Mouse (Mus musculus): ENCODE data around the gene Cntrl. TPM values are rescaled to one million over a fixed set of nuclear protein-coding genes. Genes with fewer than 3 reads are reported as not detected.

Gene Cntrl
- polyA plus RNA-seq, 1 experiment from 2014 or later: 22.5 TPM

DNA sequence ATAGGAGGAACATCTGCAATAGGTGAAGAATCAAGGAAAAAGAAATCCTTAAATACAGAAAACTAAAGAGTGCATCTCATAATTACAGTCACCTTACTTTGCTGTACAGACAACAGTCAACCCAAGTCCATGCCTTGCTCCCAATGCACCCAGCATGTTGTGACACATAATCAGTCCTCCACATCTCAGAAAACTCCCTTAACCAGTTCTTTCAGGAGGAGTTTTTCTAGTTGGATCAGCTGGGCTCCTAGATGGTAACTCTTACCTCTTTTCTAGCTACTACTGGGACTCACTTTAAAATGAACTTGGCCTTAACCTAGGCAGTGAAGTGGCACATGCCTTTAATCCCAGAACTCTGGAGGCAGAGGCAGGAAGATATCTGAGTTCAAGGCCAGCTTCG, 84.7 kb downstream of the Cntrl start:
- Histone ChIP-seq H3K36me3 (ENCODE audit: control insufficient read depth, insufficient read depth, low read length) (peaks cover 35% of the 10 kb centered on the region), H3K4me3 (ENCODE audit: control insufficient read depth in 1 of 2, insufficient read depth in 1 of 2, low read depth in 1 of 2, low read length in 2 of 2) (no peak overlapping the region), H3K4me2 (ENCODE audit: low read length) (no peak overlapping the region), H3K27me3 (ENCODE audit: control insufficient read depth, insufficient read depth, low read length) (no peaks in the 10 kb centered on the region), H3K9me3 (ENCODE audit: control insufficient read depth, low read length) (no peaks in the 10 kb centered on the region), H3K4me1 (ENCODE audit: control insufficient read depth in 2 of 2, insufficient read depth in 2 of 2, low read length in 2 of 2) (peaks cover 0 to 22% of the 10 kb centered on the region in 2 experiments; a peak in 3 of 4 replicates), H3K9ac (ENCODE audit: low read length) (no peak overlapping the region), H3K27ac (replicated peaks in 1 of 2; ENCODE audit: control insufficient read depth in 1 of 2, insufficient read depth in 1 of 2, low read depth in 2 of 2, low read length in 2 of 2) (no peak overlapping the region)
- WGBS: 67% methylated on average over 1 of the region's 1 CpGs
- ATAC-seq (ENCODE audit: insufficient number of reproducible peaks, insufficient read depth, low FRiP score, low read depth): no peak

DNA sequence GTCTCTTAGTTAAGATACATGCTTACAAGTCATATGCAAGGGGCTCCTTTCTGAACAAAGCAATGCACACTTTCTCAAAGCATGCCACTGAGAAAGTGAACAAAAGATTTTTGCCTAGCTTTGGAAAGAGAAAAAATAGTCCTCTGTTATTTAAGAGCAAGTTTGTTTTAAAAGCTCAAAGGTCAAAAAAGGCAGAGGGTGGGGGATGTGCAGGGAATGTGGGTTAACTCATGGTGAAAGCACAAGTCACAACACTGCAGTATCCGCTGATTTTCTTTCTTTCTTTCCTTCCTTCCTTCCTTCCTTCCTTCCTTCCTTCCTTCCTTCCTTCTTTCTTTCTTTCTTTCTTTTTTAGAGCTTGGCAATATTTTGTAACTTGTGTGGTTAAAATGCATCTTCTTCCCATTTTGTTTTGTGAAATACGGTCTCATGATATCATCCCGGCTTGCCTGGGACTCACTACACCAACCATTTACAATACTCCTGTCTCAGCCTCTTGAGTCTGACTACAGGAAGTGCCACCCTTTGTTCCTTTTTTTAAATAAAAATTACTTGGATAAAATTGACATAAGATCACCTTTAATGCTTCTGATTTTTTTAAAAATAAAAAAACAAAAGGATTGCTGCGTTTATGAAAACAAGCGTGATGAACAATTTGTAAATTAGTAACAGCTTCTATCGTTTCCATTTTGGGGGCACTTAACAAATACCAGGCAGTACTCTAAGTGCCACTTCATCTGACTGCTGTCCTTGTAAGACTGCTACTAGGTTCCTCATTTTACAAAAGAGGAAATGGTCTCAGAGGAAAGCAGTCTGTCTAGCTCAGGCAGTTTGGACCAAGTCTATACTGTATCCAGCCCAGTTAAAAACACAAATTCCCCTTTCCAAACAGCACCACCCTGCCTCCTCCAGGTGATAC, 86.6 kb downstream of the Cntrl start:
- Histone ChIP-seq H3K4me2 (ENCODE audit: low read length) (peak overlapping the region; percentile 7; the same call in 1 of the 2 replicates), H3K36me3 (ENCODE audit: control insufficient read depth, insufficient read depth, low read length) (peaks cover 17% of the 10 kb centered on the region), H3K9ac (ENCODE audit: low read length) (no peak overlapping the region), H3K4me3 (ENCODE audit: control insufficient read depth in 1 of 2, insufficient read depth in 1 of 2, low read depth in 1 of 2, low read length in 2 of 2) (no peak overlapping the region), H3K9me3 (ENCODE audit: control insufficient read depth, low read length) (no peaks in the 10 kb centered on the region), H3K27me3 (ENCODE audit: control insufficient read depth, insufficient read depth, low read length) (no peaks in the 10 kb centered on the region), H3K4me1 (ENCODE audit: control insufficient read depth in 2 of 2, insufficient read depth in 2 of 2, low read length in 2 of 2) (peaks cover 0 to 29% of the 10 kb centered on the region in 2 experiments; a peak in 3 of 4 replicates), H3K27ac (replicated peaks in 1 of 2; ENCODE audit: control insufficient read depth in 1 of 2, insufficient read depth in 1 of 2, low read depth in 2 of 2, low read length in 2 of 2) (peak overlapping the region in 1 of 2 experiments; percentile 39; a peak in 1 of 4 replicates)
- ATAC-seq (ENCODE audit: insufficient number of reproducible peaks, insufficient read depth, low FRiP score, low read depth): no peak
- WGBS: 61% methylated on average over 6 of the region's 6 CpGs

DNA sequence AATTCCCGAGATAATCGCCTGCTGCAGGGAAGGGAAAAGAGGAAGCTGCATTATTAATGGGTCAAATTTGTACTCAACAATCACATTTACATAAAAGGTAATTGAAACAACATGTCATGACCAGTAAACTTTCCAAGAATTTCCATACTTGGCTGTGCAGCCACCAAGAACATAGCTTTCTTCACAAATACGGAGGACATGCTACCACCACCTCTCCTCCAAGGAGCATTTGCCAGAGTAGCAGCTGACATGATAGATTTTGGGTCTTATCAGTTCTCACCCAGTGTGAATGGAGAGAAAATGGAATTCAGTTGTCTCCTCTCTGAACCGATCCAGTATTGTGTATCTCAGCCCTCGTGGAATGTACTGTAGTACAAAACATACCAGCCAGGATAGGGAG, 90.2 kb downstream of the Cntrl start:
- no peak for ATAC-seq (ENCODE audit: insufficient number of reproducible peaks, insufficient read depth, low FRiP score, low read depth)
- H3K4me3 ChIP-seq (ENCODE audit: control insufficient read depth in 1 of 2, insufficient read depth in 1 of 2, low read depth in 1 of 2, low read length in 2 of 2): peak overlapping the region; percentile 88 to 100
- H3K27ac ChIP-seq (replicated peaks in 1 of 2; ENCODE audit: control insufficient read depth in 1 of 2, insufficient read depth in 1 of 2, low read depth in 2 of 2, low read length in 2 of 2): peak overlapping the region; percentile 93 to 99

DNA sequence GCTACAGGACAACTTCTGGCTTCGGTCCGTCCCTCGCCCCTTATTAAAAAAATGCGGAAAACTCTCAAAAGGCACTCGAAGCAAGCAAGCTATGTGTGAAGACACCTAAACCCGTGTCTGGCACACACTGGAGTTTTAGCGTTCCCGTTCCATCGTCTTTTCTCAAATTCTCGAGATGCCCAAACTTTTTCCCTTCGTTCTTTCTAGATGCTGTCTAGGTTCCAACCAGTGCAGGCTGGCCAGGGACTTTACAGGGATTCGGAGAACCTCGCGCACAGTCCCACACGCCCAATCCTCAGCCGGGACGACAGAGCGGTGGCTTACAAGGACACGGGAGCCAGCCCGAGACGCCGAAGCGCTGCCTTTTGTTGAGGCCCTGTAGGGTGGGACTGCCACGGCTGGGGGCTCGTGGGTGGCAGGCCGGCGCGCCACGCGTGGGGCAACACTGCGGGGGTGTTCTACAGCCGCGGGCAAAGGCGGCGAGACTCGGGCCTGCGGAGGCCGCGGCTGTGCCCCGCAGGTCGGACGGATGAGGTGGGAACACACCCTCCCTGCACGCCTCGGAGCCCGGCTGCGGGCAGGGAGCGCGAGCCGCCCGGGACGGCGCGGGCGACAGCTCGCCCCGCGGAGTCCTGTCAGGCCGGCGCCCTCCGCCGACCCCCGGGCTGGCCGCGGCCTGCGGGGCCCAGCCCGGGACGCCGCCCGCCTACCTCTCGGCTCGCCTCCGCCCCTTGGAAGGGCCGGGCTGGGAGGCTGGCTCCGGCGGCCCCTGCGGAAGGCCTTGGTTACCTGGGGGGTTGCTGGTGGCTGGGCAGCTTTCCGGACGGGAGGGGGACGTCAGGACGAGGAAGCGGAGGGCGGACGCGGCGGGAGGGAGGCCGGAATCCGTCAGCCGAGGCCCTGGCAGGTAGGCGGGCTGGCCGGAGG, 90.9 kb downstream of the Cntrl start:
- H3K4me1 ChIP-seq (ENCODE audit: control insufficient read depth in 2 of 2, insufficient read depth in 2 of 2, low read length in 2 of 2): peaks cover 0 to 29% of the 10 kb centered on the region in 2 experiments; a peak in 3 of 4 replicates
- H3K36me3 ChIP-seq (ENCODE audit: control insufficient read depth, insufficient read depth, low read length): 0 out of 2 replicates have a peak, but pooled peaks cover 6% of the 10 kb centered on the region
- under 1% methylated on average over 87 of the region's 90 CpGs for WGBS
- no peaks in the 10 kb centered on the region for H3K9me3 ChIP-seq (ENCODE audit: control insufficient read depth, low read length)
- H3K4me2 ChIP-seq (ENCODE audit: low read length): peak overlapping the region; percentile 85
- peak; percentile 77 for ATAC-seq (ENCODE audit: insufficient number of reproducible peaks, insufficient read depth, low FRiP score, low read depth)
- no peaks in the 10 kb centered on the region for H3K27me3 ChIP-seq (ENCODE audit: control insufficient read depth, insufficient read depth, low read length)
- H3K9ac ChIP-seq (ENCODE audit: low read length): peak overlapping the region; percentile 100
- peak overlapping the region; percentile 93 to 99 for H3K27ac ChIP-seq (replicated peaks in 1 of 2; ENCODE audit: control insufficient read depth in 1 of 2, insufficient read depth in 1 of 2, low read depth in 2 of 2, low read length in 2 of 2)
- H3K4me3 ChIP-seq (ENCODE audit: control insufficient read depth in 1 of 2, insufficient read depth in 1 of 2, low read depth in 1 of 2, low read length in 2 of 2): peak overlapping the region; percentile 88 to 100

More for the DNA sequence above, 90.2 kb downstream of the Cntrl start:
- Histone ChIP-seq H3K4me2 (ENCODE audit: low read length) (peak overlapping the region; percentile 85), H3K9me3 (ENCODE audit: control insufficient read depth, low read length) (no peaks in the 10 kb centered on the region), H3K4me1 (ENCODE audit: control insufficient read depth in 2 of 2, insufficient read depth in 2 of 2, low read length in 2 of 2) (peaks cover 0 to 29% of the 10 kb centered on the region in 2 experiments; a peak in 3 of 4 replicates), H3K9ac (ENCODE audit: low read length) (peak overlapping the region; percentile 100), H3K27me3 (ENCODE audit: control insufficient read depth, insufficient read depth, low read length) (no peaks in the 10 kb centered on the region), H3K36me3 (ENCODE audit: control insufficient read depth, insufficient read depth, low read length) (0 out of 2 replicates have a peak, but pooled peaks cover 6% of the 10 kb centered on the region)
- 3% methylated on average over 5 of the region's 5 CpGs for WGBS

- Histone ChIP-seq H3K9me3 (ENCODE audit: control insufficient read depth, low read length) (no peaks in the 10 kb centered on the region), H3K27me3 (ENCODE audit: control insufficient read depth, insufficient read depth, low read length) (no peaks in the 10 kb centered on the region), H3K36me3 (ENCODE audit: control insufficient read depth, insufficient read depth, low read length) (0 out of 2 replicates have a peak, but pooled peaks cover 6% of the 10 kb centered on the region), H3K4me2 (ENCODE audit: low read length) (peak within 1 kb of the TSS; percentile 85), H3K4me3 (ENCODE audit: control insufficient read depth in 1 of 2, insufficient read depth in 1 of 2, low read depth in 1 of 2, low read length in 2 of 2) (peak within 1 kb of the TSS; percentile 88 to 100), H3K27ac (replicated peaks in 1 of 2; ENCODE audit: control insufficient read depth in 1 of 2, insufficient read depth in 1 of 2, low read depth in 2 of 2, low read length in 2 of 2) (peak within 1 kb of the TSS; percentile 93 to 99), H3K9ac (ENCODE audit: low read length) (peak within 1 kb of the TSS; percentile 100), H3K4me1 (ENCODE audit: control insufficient read depth in 2 of 2, insufficient read depth in 2 of 2, low read length in 2 of 2) (peaks cover 0 to 24% of the 10 kb centered on the region in 2 experiments; a peak in 3 of 4 replicates)
- peak; percentile 98 for ATAC-seq (ENCODE audit: insufficient number of reproducible peaks, insufficient read depth, low FRiP score, low read depth)
- under 1% methylated on average over 39 of the region's 47 CpGs for WGBS
These were observed 91.8 kb downstream of the Cntrl start, which contains the start of gene Rab14 for GRCm38 (mm10) chr2:35200898-35201668. Gene Rab14, minus strand, starts transcription at chr2:35201120.

DNA sequence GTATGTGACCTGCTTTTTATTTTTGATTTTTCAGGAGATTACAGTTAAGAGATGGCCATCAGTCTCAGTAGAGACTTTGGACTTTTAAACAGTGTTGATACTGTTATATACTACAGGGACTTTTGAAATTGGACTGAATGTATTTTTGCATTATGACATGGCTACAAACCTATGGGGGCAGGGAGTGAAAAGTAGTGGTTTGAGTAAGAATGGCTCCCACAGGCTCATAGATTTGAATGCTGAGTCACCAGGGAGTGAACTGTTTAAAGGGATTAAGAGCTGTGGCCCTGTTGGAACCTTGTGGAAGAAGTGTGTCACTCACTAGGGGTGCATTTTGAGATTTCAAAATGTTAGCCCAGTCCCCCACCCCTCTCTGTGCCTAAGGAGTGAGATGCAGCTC, 94.4 kb downstream of the Cntrl start:
- Histone ChIP-seq H3K4me1 (ENCODE audit: control insufficient read depth in 2 of 2, insufficient read depth in 2 of 2, low read length in 2 of 2) (peaks cover 2 to 11% of the 10 kb centered on the region in 2 experiments), H3K36me3 (ENCODE audit: control insufficient read depth, insufficient read depth, low read length) (no peaks in the 10 kb centered on the region), H3K4me2 (ENCODE audit: low read length) (no peak overlapping the region), H3K9ac (ENCODE audit: low read length) (no peak overlapping the region), H3K4me3 (ENCODE audit: control insufficient read depth in 1 of 2, insufficient read depth in 1 of 2, low read depth in 1 of 2, low read length in 2 of 2) (no peak overlapping the region), H3K27ac (replicated peaks in 1 of 2; ENCODE audit: control insufficient read depth in 1 of 2, insufficient read depth in 1 of 2, low read depth in 2 of 2, low read length in 2 of 2) (no peak overlapping the region), H3K9me3 (ENCODE audit: control insufficient read depth, low read length) (no peaks in the 10 kb centered on the region), H3K27me3 (ENCODE audit: control insufficient read depth, insufficient read depth, low read length) (no peaks in the 10 kb centered on the region)
- no peak for ATAC-seq (ENCODE audit: insufficient number of reproducible peaks, insufficient read depth, low FRiP score, low read depth)

Measured in heart, embryonic 14.5 days (tissue).